Mouse (Mus musculus) cerebellum, postnatal 10 days (tissue): Measurements from ENCODE around the gene Haus7.
"Not testable (repeated sequence)": the region's sequence is repeated elsewhere in the genome, so short reads cannot be mapped to it uniquely, and the experiment has no call there.

Experiments used
- DNase-seq, 2 experiments: peaks; one replicate each; pipeline ENCODE4 v3.0.0; 2021; ENCODE audit warnings: mixed read lengths in 2 of 2

The Haus7 gene

GRCm38 (mm10) chrX:73465483-73466186, 6.8 kb upstream of the Haus7 start:
- peak; percentile 21 to 47 for DNase-seq

GRCm38 (mm10) chrX:73460792-73461191, 1.9 kb upstream of the Haus7 start:
- no peak for DNase-seq

GRCm38 (mm10) chrX:73451949-73452348, 6.9 kb downstream of the Haus7 start:
- DNase-seq = peak; percentile 90 to 91

- no peak for DNase-seq
Observed at GRCm38 (mm10) chrX:73441428-73441827, 17.4 kb downstream of the Haus7 start.

GRCm38 (mm10) chrX:73435252-73435651, 23.6 kb downstream of the Haus7 start, which contains the start of gene Trex2:
Trex2 (minus strand) TSS chrX:73435344.
- DNase-seq = no peak

- no peak for DNase-seq
Observed at GRCm38 (mm10) chrX:73432850-73433249, 26.0 kb downstream of the Haus7 start.

- DNase-seq = peak in 1 of 2 experiments; percentile 18
Observed at GRCm38 (mm10) chrX:73430036-73430435, 28.8 kb downstream of the Haus7 start.

GRCm38 (mm10) chrX:73412767-73413166, 46.1 kb downstream of the Haus7 start:
- no peak for DNase-seq

GRCm38 (mm10) chrX:73410880-73411517, 47.8 kb downstream of the Haus7 start, which contains the start of gene Zfp92:
Zfp92 (plus strand) TSS chrX:73411096.
- peak; percentile 22 to 35 for DNase-seq

GRCm38 (mm10) chrX:73401616-73402015, 57.2 kb downstream of the Haus7 start:
- no peak for DNase-seq

- no peak for DNase-seq
Observed at GRCm38 (mm10) chrX:73400951-73401350, 57.9 kb downstream of the Haus7 start.

- DNase-seq = not testable (repeated sequence)
Observed at GRCm38 (mm10) chrX:73398636-73399035, 60.2 kb downstream of the Haus7 start, which contains the start of gene Gm18336. Gm18336 (minus strand) TSS chrX:73398736.

- DNase-seq = peak; percentile 17 to 24
Observed at GRCm38 (mm10) chrX:73396446-73396845, 62.4 kb downstream of the Haus7 start.

GRCm38 (mm10) chrX:73391481-73391880, 67.4 kb downstream of the Haus7 start:
- DNase-seq = no peak
